Mouse (Mus musculus) naive thymus-derived CD4-positive, alpha-beta T cell, adult 2 months (primary cell): ENCODE results near the gene Slc38a1.

Experiments used
- DNase-seq: peaks from one replicate; pipeline ENCODE4 v3.0.0-alpha.2; 2011; ENCODE audit warnings: low read depth

The Slc38a1 gene

DNA sequence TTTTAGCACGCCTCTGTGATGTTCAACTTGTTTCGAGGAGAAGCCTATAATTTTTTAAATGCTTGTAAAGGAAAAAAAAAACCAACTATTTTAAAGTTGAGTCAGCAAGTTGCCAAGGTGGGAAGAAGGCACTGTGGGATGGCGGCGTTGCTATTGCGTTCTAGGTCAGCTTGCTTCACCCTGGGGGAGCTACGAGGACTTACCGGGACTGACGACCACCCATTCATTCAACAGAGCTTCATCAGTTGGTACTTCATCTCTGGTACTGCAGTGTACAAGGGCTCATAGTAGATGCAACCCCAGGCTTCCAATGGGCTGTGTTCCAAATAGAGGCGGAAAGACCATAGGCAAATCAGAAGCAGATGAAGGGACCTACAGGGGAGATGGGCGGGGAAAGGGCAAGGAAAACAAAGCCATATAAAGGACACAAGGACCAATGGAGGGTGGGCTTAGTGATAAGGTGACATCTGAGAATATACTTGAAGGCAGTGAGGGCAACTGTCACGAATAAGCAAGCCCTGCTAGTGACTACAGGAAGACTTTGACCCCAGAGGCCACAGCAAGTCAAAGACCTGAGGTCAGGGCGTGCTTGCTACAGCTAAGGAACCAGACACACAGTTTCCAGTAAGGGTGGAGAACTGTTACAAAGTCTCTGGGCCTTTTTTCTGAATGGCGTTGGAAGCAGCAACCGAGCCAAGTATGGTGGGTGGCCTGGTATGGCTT lies 82.0 kb downstream of the Slc38a1 start:
- DNase-seq: no peak

GRCm38 (mm10) chr15:96551569-96552380 lies 90.9 kb downstream of the Slc38a1 start:
- DNase-seq: peak; percentile 89

DNA sequence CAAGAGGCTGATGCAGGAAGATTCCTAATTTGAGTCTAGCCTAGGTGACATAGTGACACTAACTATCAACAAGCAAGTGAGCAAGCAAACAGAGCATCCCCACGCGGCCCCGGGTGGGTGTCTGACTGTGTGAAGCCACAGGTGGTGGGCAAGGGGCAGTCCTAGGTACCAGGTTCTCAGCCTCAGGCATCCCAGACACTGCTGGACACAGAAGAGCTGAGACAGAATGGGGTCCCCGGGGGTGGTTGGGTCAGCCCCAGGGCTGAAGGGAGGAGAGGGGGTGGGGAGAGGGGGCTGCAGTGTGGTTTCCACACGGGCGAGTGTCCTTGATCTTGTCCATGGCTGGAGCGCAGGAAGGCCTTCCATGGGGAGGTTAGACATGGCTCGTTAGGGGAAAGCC lies 91.6 kb downstream of the Slc38a1 start:
- DNase-seq: no peak

DNA sequence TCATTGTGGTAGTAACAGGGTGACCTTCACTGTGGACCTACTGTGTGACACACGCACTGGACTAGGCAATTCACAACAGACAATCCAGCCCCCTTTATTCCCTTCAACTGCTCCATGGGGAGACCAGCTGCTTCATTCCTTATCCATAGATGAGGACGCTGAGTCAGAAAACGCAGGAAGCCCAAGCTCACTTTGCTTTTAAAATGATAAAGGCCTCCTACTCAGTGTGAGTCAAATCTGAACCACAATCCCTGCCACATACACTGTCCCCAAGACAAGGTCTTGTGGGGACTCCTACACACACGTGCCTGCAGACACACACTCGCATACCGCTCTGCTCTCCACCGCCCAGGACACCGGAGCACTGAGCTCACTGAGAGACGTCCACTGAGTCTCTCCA lies 94.3 kb downstream of the Slc38a1 start:
- DNase-seq: no peak

DNA sequence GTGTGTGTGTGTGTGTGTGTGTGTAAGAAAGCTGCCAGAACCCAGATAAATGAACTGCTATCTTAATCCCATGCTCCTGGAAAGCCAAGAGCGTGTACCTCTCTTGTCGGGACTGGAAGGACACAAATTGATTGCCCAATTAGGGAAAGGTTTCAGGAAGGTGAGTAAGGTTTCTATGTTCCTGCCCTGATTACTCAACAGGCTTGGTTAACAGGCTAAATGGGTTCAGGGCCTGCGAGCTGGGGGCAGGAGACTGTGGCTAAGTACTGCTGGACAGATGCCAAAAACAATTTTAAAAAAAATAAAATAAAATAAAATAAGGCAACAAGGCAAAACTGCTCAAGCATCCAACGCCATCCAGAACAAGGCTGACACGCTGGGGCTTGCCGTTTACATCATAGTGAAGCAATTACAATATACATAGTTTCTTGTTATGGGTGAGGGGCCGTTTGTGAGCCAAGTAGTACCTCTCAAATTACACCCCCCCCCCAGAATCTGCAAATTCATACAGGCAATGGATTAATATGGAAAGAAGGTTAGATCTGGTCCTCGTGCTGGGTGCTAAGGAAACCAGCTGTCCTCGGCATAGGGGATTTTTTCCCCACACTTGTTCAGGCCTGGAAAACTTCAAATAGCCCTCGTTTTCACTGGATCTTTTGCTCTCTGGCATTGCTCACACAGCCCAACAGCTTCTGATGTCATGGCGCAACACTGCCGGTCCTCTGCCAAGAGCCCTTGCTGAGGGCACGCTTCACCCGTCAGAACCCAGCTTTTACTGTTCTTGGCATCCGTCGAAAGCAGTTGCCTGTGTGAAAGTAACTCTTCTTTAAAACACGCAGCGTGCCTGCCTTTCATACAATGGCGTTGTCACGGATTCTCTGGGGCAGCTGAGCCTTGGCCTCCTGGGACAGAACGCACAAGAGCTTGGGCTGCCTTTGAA lies 95.2 kb downstream of the Slc38a1 start:
- no peak for DNase-seq

DNA sequence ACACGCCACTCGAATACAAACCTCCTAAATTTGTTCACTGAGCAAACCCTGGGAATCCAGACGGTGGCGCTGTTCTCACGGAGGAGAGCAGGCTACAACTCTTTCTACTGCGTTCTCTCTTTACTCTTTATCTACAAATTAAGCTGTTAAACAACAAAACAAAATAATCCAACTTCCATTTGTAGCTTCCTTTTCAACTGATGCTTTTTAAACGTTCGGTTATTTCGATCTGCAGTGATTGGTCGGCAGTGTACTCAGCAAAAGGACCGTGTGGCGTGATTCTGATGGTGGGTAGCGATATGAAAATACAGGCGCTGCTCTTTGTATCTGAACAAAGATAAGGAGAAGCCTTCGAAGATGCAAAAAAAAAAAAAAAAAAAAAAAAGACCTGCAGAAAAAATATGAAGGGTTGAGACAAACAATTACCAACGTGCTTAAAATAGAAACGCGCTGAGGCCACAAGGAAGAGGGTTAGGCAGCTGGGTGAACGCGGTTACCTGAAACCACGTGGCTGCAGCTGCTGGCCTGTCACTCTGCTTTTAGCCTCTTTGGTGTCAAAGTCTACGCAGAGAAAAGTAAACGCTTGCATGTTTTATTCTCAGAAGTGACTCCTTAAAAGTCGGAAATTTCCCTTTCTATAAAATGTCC lies 99.4 kb downstream of the Slc38a1 start:
- peak; percentile 86 for DNase-seq

GRCm38 (mm10) chr15:96542135-96542534 lies 100.6 kb downstream of the Slc38a1 start:
- no peak for DNase-seq

- DNase-seq: no peak
These were observed 105.4 kb downstream of the Slc38a1 start for GRCm38 (mm10) chr15:96537272-96537671.

DNA sequence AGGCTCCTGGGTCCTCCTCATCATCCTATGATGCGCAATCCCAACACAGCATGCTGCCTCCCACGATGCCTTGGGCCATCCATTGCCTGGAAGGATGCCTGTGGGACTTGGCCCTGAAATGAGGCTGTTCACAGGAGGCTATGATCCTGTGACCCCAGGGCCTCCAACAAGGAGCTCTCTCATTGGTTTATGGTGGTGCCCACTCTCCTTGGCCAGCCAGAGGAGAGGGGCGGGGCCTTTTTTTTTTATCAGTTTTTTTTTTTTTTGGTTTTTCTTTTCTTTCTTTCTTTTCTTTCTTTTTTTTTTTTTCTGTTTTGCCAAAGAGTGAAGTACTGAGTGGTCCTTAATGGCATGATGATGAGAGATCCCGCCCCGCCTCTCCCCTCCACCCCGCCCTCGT lies 106.3 kb downstream of the Slc38a1 start:
- DNase-seq: no peak

DNA sequence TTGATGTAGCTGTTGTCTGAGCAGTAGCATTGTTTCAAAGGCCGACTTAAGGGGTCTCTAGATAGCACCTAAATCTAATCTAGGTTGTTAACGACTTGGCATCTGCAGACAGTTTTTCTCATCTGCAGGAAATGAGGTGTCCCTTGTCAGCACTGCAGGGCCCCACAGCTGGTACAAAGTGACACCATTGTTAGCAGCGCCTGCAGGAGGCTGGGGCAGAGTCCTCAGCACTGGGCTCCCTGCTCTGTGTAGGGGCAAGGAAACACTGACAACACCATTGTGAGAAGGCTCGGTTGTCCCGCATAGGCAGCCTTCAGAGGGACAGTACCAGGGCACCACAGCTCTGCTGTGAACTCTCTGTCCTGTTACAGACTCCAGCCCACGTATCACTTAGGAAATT lies 115.0 kb downstream of the Slc38a1 start:
- no peak for DNase-seq

- DNase-seq: no peak
These were observed 118.4 kb downstream of the Slc38a1 start for GRCm38 (mm10) chr15:96524239-96524738.
